Mouse (Mus musculus): Measurements from ENCODE around the gene Wfs1. TPM values are rescaled to one million over a fixed set of nuclear protein-coding genes. Genes with fewer than 3 reads are reported as not detected.
A peak's percentile ranks its signal among the peaks of the same experiment; 100 is the strongest.

The Wfs1 gene
- total and polyA plus RNA-seq, 2 experiments from 2014 or later = 12.9 to 16.9 TPM

DNA sequence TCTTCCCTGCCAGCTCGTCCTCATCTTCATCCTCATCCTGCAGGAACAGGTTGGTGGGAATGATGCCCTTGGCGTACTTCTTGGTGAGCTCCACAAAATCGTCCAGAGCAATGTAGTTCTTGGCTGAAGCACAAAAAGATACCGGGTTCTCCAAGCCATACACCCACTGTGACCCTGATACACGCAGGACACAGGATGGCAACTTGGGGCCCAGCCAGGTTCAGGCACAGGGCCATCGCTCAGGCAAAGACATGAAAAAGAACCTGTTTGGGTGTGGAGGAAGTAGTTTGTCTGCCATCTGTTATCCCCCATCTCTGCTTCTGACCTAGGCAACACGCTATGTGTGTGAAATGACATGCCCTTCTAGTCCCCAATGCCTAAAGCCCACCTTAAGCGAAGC is 17.4 kb downstream of the Wfs1 start:
- Histone ChIP-seq H3K9ac (no peak overlapping the region), H3K4me1 (ENCODE audit: insufficient read depth) (no peaks in the 10 kb centered on the region), H3K4me3 (ENCODE audit: low read depth, low read length) (no peak overlapping the region), H3K4me2 (ENCODE audit: low read depth) (no peak overlapping the region), H3K9me3 (ENCODE audit: low read length) (no peaks in the 10 kb centered on the region), H3K27me3 (ENCODE audit: insufficient read depth, low read length) (no peaks in the 10 kb centered on the region), H3K27ac (ENCODE audit: low read depth, low read length) (no peak overlapping the region), H3K36me3 (ENCODE audit: insufficient read depth) (peaks cover 20% of the 10 kb centered on the region)
- ATAC-seq (no peak), DNase-seq (no peak)
- TF ChIP-seq CTCF (IDR thresholded peaks at IDR 0.05; ENCODE audit: low read depth) = no peak
- WGBS = 83% methylated on average over 8 of the region's 8 CpGs

- ATAC-seq = peak; percentile 80
- Histone ChIP-seq H3K9me3 (ENCODE audit: low read length) (no peaks in the 10 kb centered on the region), H3K9ac (0 out of 2 replicates have a peak overlapping the region, but pooled peaks have one; percentile 1), H3K4me2 (ENCODE audit: low read depth) (no peak overlapping the region), H3K4me1 (ENCODE audit: insufficient read depth) (no peaks in the 10 kb centered on the region; the same call in 1 of the 2 replicates), H3K27me3 (ENCODE audit: insufficient read depth, low read length) (no peaks in the 10 kb centered on the region), H3K27ac (ENCODE audit: low read depth, low read length) (peak overlapping the region; percentile 60), H3K4me3 (ENCODE audit: low read depth, low read length) (no peak overlapping the region), H3K36me3 (ENCODE audit: insufficient read depth) (no peaks in the 10 kb centered on the region)
- peak; percentile 69 for DNase-seq
- no peak for TF ChIP-seq CTCF (IDR thresholded peaks at IDR 0.05; ENCODE audit: low read depth)
- 7% methylated on average over 5 of the region's 5 CpGs for WGBS
Measured at GRCm38 (mm10) chr5:36960501-36960900, 28.5 kb downstream of the Wfs1 start.

DNA sequence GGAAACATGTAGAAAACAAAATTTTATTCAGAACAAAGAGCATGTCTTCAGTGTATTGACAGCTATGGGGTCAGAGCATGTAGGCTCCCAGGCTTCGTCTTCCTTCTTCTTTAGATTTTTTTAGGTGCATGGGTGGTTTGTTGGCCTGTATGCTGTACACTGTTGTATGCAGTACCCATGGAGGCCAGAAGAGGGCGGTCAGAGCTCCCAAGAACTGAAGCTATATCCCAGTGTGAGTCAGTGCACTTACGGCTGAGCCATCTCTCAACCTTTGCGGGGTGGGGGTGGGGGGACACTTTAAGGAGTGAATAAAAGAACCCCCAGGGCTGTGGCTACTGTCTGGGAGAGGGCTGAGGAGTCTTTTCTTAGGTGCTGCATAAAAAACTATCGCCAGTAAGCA is 30.2 kb downstream of the Wfs1 start:
- peak; percentile 88 for TF ChIP-seq CTCF (IDR thresholded peaks at IDR 0.05; ENCODE audit: low read depth)
- Histone ChIP-seq H3K4me1 (ENCODE audit: insufficient read depth) (no peaks in the 10 kb centered on the region; the same call in 1 of the 2 replicates), H3K4me3 (ENCODE audit: low read depth, low read length) (no peak overlapping the region), H3K27me3 (ENCODE audit: insufficient read depth, low read length) (no peaks in the 10 kb centered on the region), H3K9me3 (ENCODE audit: low read length) (no peaks in the 10 kb centered on the region), H3K9ac (no peak overlapping the region), H3K36me3 (ENCODE audit: insufficient read depth) (peaks cover 4% of the 10 kb centered on the region), H3K27ac (ENCODE audit: low read depth, low read length) (no peak overlapping the region), H3K4me2 (ENCODE audit: low read depth) (no peak overlapping the region)
- WGBS = 34% methylated on average over 5 of the region's 5 CpGs
- peak; percentile 84 for DNase-seq
- peak; percentile 80 for ATAC-seq

- ATAC-seq = no peak
- Histone ChIP-seq H3K27me3 (ENCODE audit: insufficient read depth, low read length) (no peaks in the 10 kb centered on the region), H3K4me1 (ENCODE audit: insufficient read depth) (no peaks in the 10 kb centered on the region; the same call in 1 of the 2 replicates), H3K36me3 (ENCODE audit: insufficient read depth) (peaks cover 21% of the 10 kb centered on the region), H3K9ac (no peak overlapping the region), H3K4me2 (ENCODE audit: low read depth) (no peak overlapping the region), H3K4me3 (ENCODE audit: low read depth, low read length) (no peak overlapping the region), H3K9me3 (ENCODE audit: low read length) (no peaks in the 10 kb centered on the region), H3K27ac (ENCODE audit: low read depth, low read length) (no peak overlapping the region)
- 33% methylated on average over 4 of the region's 4 CpGs for WGBS
- TF ChIP-seq CTCF (IDR thresholded peaks at IDR 0.05; ENCODE audit: low read depth) = peak; percentile 66
- peak; percentile 43 for DNase-seq
Measured at GRCm38 (mm10) chr5:36955366-36955765, 33.6 kb downstream of the Wfs1 start.

DNA sequence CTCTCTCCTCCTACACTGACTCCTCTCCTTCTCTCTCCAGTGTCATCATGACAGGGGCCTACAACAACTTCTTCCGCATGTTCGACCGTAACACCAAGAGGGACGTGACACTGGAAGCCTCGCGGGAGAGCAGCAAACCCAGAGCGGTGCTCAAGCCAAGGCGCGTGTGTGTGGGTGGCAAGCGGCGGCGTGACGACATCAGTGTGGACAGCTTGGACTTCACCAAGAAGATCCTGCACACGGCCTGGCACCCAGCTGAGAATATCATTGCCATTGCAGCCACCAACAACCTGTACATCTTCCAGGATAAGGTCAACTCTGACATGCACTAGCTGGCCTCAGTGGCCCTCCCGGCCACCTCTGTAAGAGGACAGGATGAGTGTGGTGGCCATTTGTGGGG is 36.7 kb downstream of the Wfs1 start:
- Histone ChIP-seq H3K4me2 (ENCODE audit: low read depth) (no peak overlapping the region), H3K9me3 (ENCODE audit: low read length) (no peaks in the 10 kb centered on the region), H3K27ac (ENCODE audit: low read depth, low read length) (no peak overlapping the region), H3K27me3 (ENCODE audit: insufficient read depth, low read length) (no peaks in the 10 kb centered on the region), H3K4me3 (ENCODE audit: low read depth, low read length) (no peak overlapping the region), H3K36me3 (ENCODE audit: insufficient read depth) (peaks cover 34% of the 10 kb centered on the region), H3K9ac (no peak overlapping the region), H3K4me1 (ENCODE audit: insufficient read depth) (no peaks in the 10 kb centered on the region)
- 90% methylated on average over 15 of the region's 15 CpGs for WGBS
- TF ChIP-seq CTCF (IDR thresholded peaks at IDR 0.05; ENCODE audit: low read depth) = no peak
- ATAC-seq (no peak), DNase-seq (no peak)

DNA sequence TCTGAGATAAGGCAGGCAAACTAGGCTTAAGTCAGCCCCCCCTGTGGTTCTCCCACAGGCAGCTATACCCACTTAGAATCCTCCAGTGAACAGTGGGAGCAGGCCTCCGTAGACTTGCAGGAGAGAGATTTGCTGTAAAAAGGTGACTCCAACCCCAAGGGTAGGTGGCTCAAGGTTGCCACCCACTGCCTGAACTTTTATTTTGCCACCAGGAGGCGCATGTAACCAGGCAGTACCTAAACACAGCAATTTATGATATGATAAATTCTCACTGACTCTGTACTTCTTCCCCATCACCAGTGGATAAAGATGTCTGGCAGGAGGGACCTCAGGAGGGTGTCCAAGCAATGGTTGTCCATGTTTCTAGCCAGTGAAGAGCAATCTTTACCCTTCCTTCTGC is 38.1 kb downstream of the Wfs1 start:
- Histone ChIP-seq H3K36me3 (ENCODE audit: insufficient read depth) (peaks cover 37% of the 10 kb centered on the region), H3K4me1 (ENCODE audit: insufficient read depth) (peaks cover 2% of the 10 kb centered on the region; the same call in 1 of the 2 replicates), H3K4me2 (ENCODE audit: low read depth) (no peak overlapping the region), H3K9ac (no peak overlapping the region), H3K27me3 (ENCODE audit: insufficient read depth, low read length) (no peaks in the 10 kb centered on the region), H3K27ac (ENCODE audit: low read depth, low read length) (no peak overlapping the region), H3K9me3 (ENCODE audit: low read length) (no peaks in the 10 kb centered on the region), H3K4me3 (ENCODE audit: low read depth, low read length) (no peak overlapping the region)
- ATAC-seq (no peak), DNase-seq (no peak)
- 55% methylated on average over 2 of the region's 2 CpGs for WGBS
- peak; percentile 52 for TF ChIP-seq CTCF (IDR thresholded peaks at IDR 0.05; ENCODE audit: low read depth)

GRCm38 (mm10) chr5:36948831-36949230 is 40.2 kb downstream of the Wfs1 start:
- peak; percentile 84 for DNase-seq
- H3K27me3 ChIP-seq (ENCODE audit: insufficient read depth, low read length) = no peaks in the 10 kb centered on the region
- peaks cover 16% of the 10 kb centered on the region for H3K4me1 ChIP-seq (ENCODE audit: insufficient read depth)
- TF ChIP-seq CTCF (IDR thresholded peaks at IDR 0.05; ENCODE audit: low read depth) = peak; percentile 95
- no peaks in the 10 kb centered on the region for H3K9me3 ChIP-seq (ENCODE audit: low read length)
- H3K27ac ChIP-seq (ENCODE audit: low read depth, low read length) = no peak overlapping the region
- H3K4me3 ChIP-seq (ENCODE audit: low read depth, low read length) = no peak overlapping the region
- 6% methylated on average over 3 of the region's 3 CpGs for WGBS
- H3K4me2 ChIP-seq (ENCODE audit: low read depth) = no peak overlapping the region
- H3K9ac ChIP-seq = no peak overlapping the region
- H3K36me3 ChIP-seq (ENCODE audit: insufficient read depth) = peaks cover 33% of the 10 kb centered on the region
- peak; percentile 44 for ATAC-seq

Data from forebrain, postnatal 0 days (tissue).